Mouse (Mus musculus) intestine, embryonic 14.5 days (tissue): ENCODE data around the gene Pnpla2. TPM values are rescaled to one million over a fixed set of nuclear protein-coding genes. Genes with fewer than 3 reads are reported as not detected.
"Not testable (repeated sequence)": the region's sequence is repeated elsewhere in the genome, so short reads cannot be mapped to it uniquely, and the experiment has no call there.

Source experiments
- ATAC-seq: fragments of 200-750 bp; cut with Nextera tagmentation; replicated peaks from 2 replicates; pipeline ENCODE4 v1.8.0; 2017; ENCODE audit warnings: low read depth, moderate number of reproducible peaks, moderate TSS enrichment, moderate library complexity; ENCODE audit not compliant: low FRiP score, low TSS enrichment
- DNase-seq: peaks from one replicate; pipeline ENCODE4 v3.0.0-alpha.2; 2018; ENCODE audit warnings: low spot score
- H3K27ac ChIP-seq: fragments of 300-500 bp; sonication (generic); 2 replicates; pipeline ENCODE4 v1.5.1; 2014; ENCODE audit warnings: low read depth, mild to moderate bottlenecking, control low read depth
- H3K27me3 ChIP-seq: fragments of 300-500 bp; sonication (generic); replicated peaks from 2 replicates; pipeline ENCODE4 v1.6.1; 2014; ENCODE audit warnings: low read length, control low read depth; ENCODE audit not compliant: control insufficient read depth, insufficient read depth
- H3K36me3 ChIP-seq: fragments of 300-500 bp; sonication (generic); 2 replicates; pipeline ENCODE4 v1.6.1; 2014; ENCODE audit warnings: low read length, control low read depth; ENCODE audit not compliant: control insufficient read depth, insufficient read depth
- H3K4me1 ChIP-seq: fragments of 300-500 bp; sonication (generic); replicated peaks from 2 replicates; pipeline ENCODE4 v1.6.1; 2014; ENCODE audit warnings: low read length, control low read depth, mixed read lengths; ENCODE audit not compliant: control insufficient read depth, insufficient read depth
- H3K4me2 ChIP-seq: fragments of 300-500 bp; sonication (generic); 2 replicates; pipeline ENCODE4 v1.6.1; 2014; ENCODE audit warnings: low read length
- H3K4me3 ChIP-seq: fragments of 300-500 bp; sonication (generic); 2 replicates; pipeline ENCODE4 v1.5.1; 2014; ENCODE audit warnings: low read depth, low read length, control low read depth, mixed read lengths
- H3K9ac ChIP-seq: fragments of 300-500 bp; sonication (generic); 2 replicates; pipeline ENCODE4 v1.6.1; 2014; ENCODE audit warnings: mild to moderate bottlenecking, low read length
- H3K9me3 ChIP-seq: fragments of 300-500 bp; sonication (generic); 2 replicates; pipeline ENCODE4 v1.6.1; 2016; ENCODE audit warnings: low read length, control low read depth; ENCODE audit not compliant: control insufficient read depth
- WGBS: fragments of 180-500 bp; shearing (Covaris S2); extraction: QIAGEN DNeasy Blood & Tissue Kit; methylation state at CpG from one replicate; pipeline ENCODE4 v1.1.7; 2014; 5-methylcytosine and 5-hydroxymethylcytosine counted together
- polyA plus RNA-seq: library from polyadenylated mRNA; unstranded; fragments of >200 nt; fragmentation: Nextera tagmentation; extraction: Ambion mirVana; gene quantifications from 2 replicates; pipeline ENCODE4 v1.2.1, GENCODE M21; 2014

Pnpla2 gene
- 24.6 and 30.2 TPM in 2 replicates for polyA plus RNA-seq

DNA sequence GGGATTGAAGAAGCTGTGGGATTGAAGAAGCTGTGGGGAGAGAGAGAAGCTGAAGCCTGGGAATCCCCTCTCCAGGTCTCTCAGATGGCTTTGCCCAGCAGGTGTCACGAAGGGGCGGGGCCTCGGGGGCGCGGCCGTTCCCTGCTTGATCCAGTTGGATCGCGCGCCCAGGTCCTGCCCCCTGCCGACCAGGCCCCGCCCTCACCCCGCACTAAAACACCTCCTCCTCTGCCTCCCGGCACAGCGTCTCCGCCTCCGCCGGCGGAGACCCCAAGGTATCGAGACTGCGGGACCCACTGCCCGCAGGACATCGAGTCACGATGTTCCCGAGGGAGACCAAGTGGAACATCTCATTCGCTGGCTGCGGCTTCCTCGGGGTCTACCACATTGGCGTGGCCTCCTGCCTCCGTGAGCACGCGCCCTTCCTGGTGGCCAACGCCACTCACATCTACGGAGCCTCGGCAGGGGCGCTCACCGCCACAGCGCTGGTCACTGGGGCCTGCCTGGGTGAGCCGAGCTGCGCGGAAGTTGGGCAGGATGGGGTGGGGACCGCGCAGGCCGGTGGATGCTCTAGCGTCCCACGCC lies at the start of gene Pnpla2:
Gene Pnpla2 (plus strand): TSS at position 232 of the 585 bp plus-strand sequence.
- Histone ChIP-seq H3K9me3 (no peaks in the 10 kb centered on the region), H3K9ac (peak within 1 kb of the TSS; percentile 48), H3K27me3 (peaks cover 6% of the 10 kb centered on the region; the same call in 1 of the 2 replicates), H3K36me3 (peaks cover 26% of the 10 kb centered on the region), H3K27ac (peak within 1 kb of the TSS; percentile 36; the same call in 1 of the 2 replicates), H3K4me1 (0 out of 2 replicates have a peak, but pooled peaks cover 4% of the 10 kb centered on the region), H3K4me3 (peak within 1 kb of the TSS; percentile 51), H3K4me2 (peak within 1 kb of the TSS; percentile 64)
- ATAC-seq (peak; percentile 82), DNase-seq (peak; percentile 95)
- under 1% methylated on average over 42 of the region's 45 CpGs for WGBS

DNA sequence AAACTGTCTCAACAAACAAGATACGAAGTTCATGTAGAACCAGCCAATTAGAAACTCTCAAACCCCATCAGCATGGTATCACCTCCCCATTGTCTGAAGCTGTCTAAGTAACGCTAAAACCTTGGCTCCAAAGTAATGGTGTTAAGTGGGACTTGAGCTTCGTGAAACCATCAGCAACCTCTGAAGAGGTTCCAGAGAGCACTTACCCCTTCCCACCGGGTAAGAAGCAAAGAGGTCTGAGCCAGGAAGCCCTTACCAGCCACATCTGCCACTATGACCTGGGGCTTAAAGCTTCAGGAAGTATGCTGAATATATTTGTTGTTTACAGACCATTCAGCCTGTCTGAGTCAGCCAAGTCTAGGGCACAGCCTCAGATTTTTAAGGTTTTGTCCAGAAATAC lies 49.5 kb upstream of the Pnpla2 start:
- Histone ChIP-seq H3K4me3 (no peak overlapping the region), H3K9me3 (no peaks in the 10 kb centered on the region), H3K36me3 (peaks cover 46% of the 10 kb centered on the region), H3K27ac (no peak overlapping the region), H3K27me3 (no peaks in the 10 kb centered on the region), H3K4me2 (no peak overlapping the region), H3K9ac (no peak overlapping the region), H3K4me1 (0 out of 2 replicates have a peak, but pooled peaks cover 2% of the 10 kb centered on the region)
- ATAC-seq: no peak
- DNase-seq: no peak
- 74% methylated on average over 4 of the region's 4 CpGs for WGBS

- H3K4me2 ChIP-seq, H3K9me3 ChIP-seq, H3K4me1 ChIP-seq, H3K4me3 ChIP-seq, ATAC-seq, H3K9ac ChIP-seq, H3K27me3 ChIP-seq, DNase-seq, H3K27ac ChIP-seq: not testable (repeated sequence)
- 95% methylated on average over 7 of the region's 7 CpGs for WGBS
- peaks cover 34% of the 10 kb centered on the region for H3K36me3 ChIP-seq
These were observed 47.3 kb upstream of the Pnpla2 start for GRCm38 (mm10) chr7:141407670-141408069.

- Histone ChIP-seq H3K27me3 (no peaks in the 10 kb centered on the region), H3K9me3 (no peaks in the 10 kb centered on the region), H3K27ac (no peak overlapping the region), H3K4me2 (no peak overlapping the region), H3K9ac (no peak overlapping the region), H3K4me1 (peaks cover 7% of the 10 kb centered on the region; the same call in 1 of the 2 replicates), H3K36me3 (peaks cover 34% of the 10 kb centered on the region), H3K4me3 (no peak overlapping the region)
- 14% methylated on average over 11 of the region's 11 CpGs for WGBS
- ATAC-seq: peak; percentile 73
- peak; percentile 93 for DNase-seq
These were observed 46.2 kb upstream of the Pnpla2 start for GRCm38 (mm10) chr7:141408833-141409232.

GRCm38 (mm10) chr7:141410631-141411030 lies 44.4 kb upstream of the Pnpla2 start:
- no peak overlapping the region for H3K4me2 ChIP-seq
- no peaks in the 10 kb centered on the region for H3K9me3 ChIP-seq
- DNase-seq (no peak), ATAC-seq (no peak)
- no peak overlapping the region for H3K9ac ChIP-seq
- H3K4me1 ChIP-seq: peaks cover 10% of the 10 kb centered on the region; the same call in 1 of the 2 replicates
- H3K36me3 ChIP-seq: peaks cover 34% of the 10 kb centered on the region
- H3K27me3 ChIP-seq: no peaks in the 10 kb centered on the region
- no peak overlapping the region for H3K27ac ChIP-seq
- H3K4me3 ChIP-seq: no peak overlapping the region
- 94% methylated on average over 8 of the region's 8 CpGs for WGBS

DNA sequence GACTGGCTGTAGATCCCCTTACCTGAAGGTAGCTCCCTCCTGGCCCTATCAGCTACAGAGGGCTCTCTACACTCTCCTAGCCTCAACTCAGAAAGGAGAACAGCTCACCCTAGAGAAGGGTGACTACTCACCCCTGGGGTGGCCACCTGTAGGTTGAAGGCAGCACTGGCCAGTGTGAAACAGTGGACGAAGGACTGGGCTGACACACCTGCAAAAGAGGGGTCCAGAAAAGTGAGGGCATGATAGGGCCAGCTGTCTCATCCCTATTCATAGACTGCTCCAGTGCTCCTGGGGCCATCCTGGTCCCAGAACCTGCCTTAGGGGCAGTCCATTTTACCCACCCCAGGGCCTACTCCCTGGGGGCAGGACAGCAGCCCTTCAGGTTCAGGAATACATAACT lies 43.3 kb upstream of the Pnpla2 start:
- 94% methylated on average over 1 of the region's 1 CpGs for WGBS
- no peak for DNase-seq
- H3K9ac ChIP-seq: no peak overlapping the region

DNA sequence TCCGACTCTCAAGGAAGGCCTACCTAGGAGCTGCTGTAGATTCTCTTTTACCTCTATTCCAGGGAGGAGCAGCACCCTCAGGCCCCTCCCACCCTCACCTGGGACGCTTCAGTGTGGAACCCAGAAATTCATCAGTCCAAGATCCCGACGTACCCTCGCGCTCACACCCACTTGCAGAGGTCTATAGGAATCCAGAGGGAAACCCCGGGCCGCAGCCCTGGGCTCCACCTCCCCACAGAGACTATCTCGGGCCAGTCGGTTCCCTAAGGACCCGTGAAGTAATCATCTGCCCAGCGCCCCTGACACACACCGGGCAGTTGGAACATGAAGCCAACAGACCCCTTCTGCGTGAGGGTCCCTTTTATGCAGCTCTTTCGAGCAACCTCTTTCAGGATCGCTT lies 41.7 kb upstream of the Pnpla2 start:
- peak overlapping the region; percentile 43 for H3K27ac ChIP-seq
- WGBS: 2% methylated on average over 16 of the region's 16 CpGs
- H3K4me3 ChIP-seq: peak overlapping the region; percentile 92
- H3K4me2 ChIP-seq: peak overlapping the region; percentile 70
- H3K9me3 ChIP-seq: no peaks in the 10 kb centered on the region
- peaks cover 25% of the 10 kb centered on the region for H3K36me3 ChIP-seq
- ATAC-seq: peak; percentile 10; the same call in 1 of the 2 replicates
- H3K4me1 ChIP-seq: peaks cover 10% of the 10 kb centered on the region; the same call in 1 of the 2 replicates
- DNase-seq: no peak
- no peaks in the 10 kb centered on the region for H3K27me3 ChIP-seq
- peak overlapping the region; percentile 64 for H3K9ac ChIP-seq

More for the DNA sequence above, 43.3 kb upstream of the Pnpla2 start:
- Histone ChIP-seq H3K4me2 (no peak overlapping the region), H3K36me3 (peaks cover 31% of the 10 kb centered on the region), H3K4me1 (peaks cover 10% of the 10 kb centered on the region; the same call in 1 of the 2 replicates), H3K27me3 (no peaks in the 10 kb centered on the region), H3K9me3 (no peaks in the 10 kb centered on the region), H3K4me3 (no peak overlapping the region), H3K27ac (no peak overlapping the region)
- no peak for ATAC-seq

DNA sequence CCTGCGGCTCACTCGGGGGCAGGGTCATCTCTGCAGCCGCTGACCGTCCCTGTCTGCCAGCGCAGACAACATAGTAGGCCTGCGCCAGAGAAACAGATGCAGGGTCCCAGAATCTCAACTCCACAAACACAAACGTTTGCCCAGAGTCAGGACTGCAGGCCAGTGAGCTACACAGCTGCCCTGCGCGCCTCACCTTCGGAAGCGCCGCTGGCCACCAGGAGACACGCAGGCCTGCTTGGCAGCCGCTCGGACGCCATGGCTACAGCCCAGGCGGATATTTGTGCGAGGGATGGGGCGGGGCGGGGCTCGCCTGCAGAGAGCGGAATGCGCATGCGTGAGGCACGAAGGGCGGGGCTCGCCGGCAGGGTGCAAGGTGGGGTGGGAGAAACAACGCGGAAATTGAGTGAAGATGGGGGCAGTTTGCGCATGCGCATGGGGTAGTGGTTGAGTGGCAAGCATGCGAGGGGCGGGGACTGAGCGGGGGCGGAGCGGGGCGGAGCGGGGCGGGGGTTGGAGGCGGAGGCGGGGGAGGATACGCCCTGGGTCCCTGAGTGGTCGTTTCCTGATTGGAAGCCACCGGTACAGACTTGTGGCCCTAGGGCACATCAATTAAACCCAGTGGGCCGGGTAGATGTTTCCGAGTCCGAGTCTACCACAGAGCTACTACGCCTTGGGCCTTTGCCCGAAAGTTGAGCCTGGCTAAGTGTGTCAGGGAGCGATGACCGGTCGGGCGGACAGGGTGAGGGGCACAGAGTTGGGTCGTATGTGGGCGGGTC lies 41.0 kb upstream of the Pnpla2 start, which contains the start of gene Gatd1:
Gene Gatd1 (minus strand): TSS at position 328 of the 776 bp plus-strand sequence.
- peaks cover 9% of the 10 kb centered on the region; the same call in 1 of the 2 replicates for H3K4me1 ChIP-seq
- H3K9me3 ChIP-seq: no peaks in the 10 kb centered on the region
- H3K4me3 ChIP-seq: peak within 1 kb of the TSS; percentile 92
- DNase-seq: peak; percentile 100
- peaks cover 18% of the 10 kb centered on the region for H3K36me3 ChIP-seq
- H3K9ac ChIP-seq: peak within 1 kb of the TSS; percentile 64
- H3K4me2 ChIP-seq: peak within 1 kb of the TSS; percentile 74
- WGBS: under 1% methylated on average over 47 of the region's 56 CpGs
- ATAC-seq: peak; percentile 87
- H3K27me3 ChIP-seq: no peaks in the 10 kb centered on the region
- H3K27ac ChIP-seq: peak within 1 kb of the TSS; percentile 43
